ENCODE assay signal across 27 mouse cellular contexts in the genomic region with DNA sequence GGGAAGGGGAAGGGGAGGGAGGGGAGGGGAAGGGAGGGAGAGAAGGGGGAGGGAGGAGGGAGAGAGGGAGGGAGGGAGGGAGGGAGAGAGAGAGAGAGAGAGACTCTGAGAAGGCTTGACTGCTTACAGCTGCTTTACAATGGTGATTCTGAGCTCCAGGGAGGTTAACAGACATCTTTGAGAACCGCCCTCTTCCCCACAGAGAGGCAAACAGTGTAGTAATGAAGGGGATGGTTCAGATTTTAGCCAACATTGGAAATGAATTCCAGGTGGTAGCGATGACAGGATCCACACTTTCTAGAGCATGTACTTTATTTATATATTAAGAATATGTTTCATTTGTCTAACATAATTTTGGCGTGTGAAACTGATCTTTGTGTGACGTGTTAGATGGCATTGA. TPM values are rescaled to one million over a fixed set of nuclear protein-coding genes. Genes with fewer than 3 reads are reported as not detected.
A peak's percentile ranks its signal among the peaks of the same experiment; 100 is the strongest.
DNase-seq lines count a peak whose midpoint lies in the region; ATAC-seq and TF ChIP-seq lines count a peak whose summit lies in the region.
"Had no signal": no experiment of that assay in that cellular context is flagged by ENCODE, and none has a peak within 500 bp of the region (broad histone marks: within the 10 kb centered on the region; RNA-seq: fewer than 3 reads in every experiment).

No protein-coding gene starts in this region.

- peak; percentile 56 for DNase-seq in midbrain, embryonic 11.5 days (ENCODE audit: low spot score, missing footprints)
- DNase-seq in midbrain, postnatal 0 days (ENCODE audit: low spot score) = no peak
- no peak for DNase-seq in adrenal gland, adult 18-20 months (ENCODE audit: low spot score in 2 of 2)
- DNase-seq in thymus, adult 2 months = no peak
- DNase-seq: adrenal gland, postnatal 10 days; adrenal gland, postnatal 36 days; cerebellum, adult 18-20 months; cerebellum, adult 9-10 months; cerebellum, postnatal 14 days; gastrocnemius, adult 2 months; gastrocnemius, postnatal 14 days; heart, adult 11 months; heart, postnatal 36 days; kidney, adult 11 months had no signal

- H3K4me3 ChIP-seq in intestine, postnatal 0 days (ENCODE audit: low read depth, low read length) = 0 out of 2 replicates have a peak overlapping the region, but pooled peaks have one; percentile 12
- H3K4me3 ChIP-seq in intestine, embryonic 16.5 days (ENCODE audit: low read length) = no peak overlapping the region
- H3K4me3 ChIP-seq in midbrain, embryonic 11.5 days (ENCODE audit: low read depth, low read length) = no peak overlapping the region
- no peak overlapping the region for H3K4me3 ChIP-seq in midbrain, postnatal 0 days (ENCODE audit: low read depth, low read length)
- H3K4me3 ChIP-seq in embryonic facial prominence, embryonic 13.5 days = no peak overlapping the region
- no peak overlapping the region for H3K4me3 ChIP-seq in thymus, adult 2 months (ENCODE audit: control insufficient read depth, insufficient read depth, low read length)
- H3K4me3 ChIP-seq: erythroblast, embryonic 14.5 days; forebrain, embryonic 13.5 days; gastrocnemius, adult 2 months; hindbrain, embryonic 10.5 days had no signal

- H3K4me2 ChIP-seq in intestine, postnatal 0 days (replicated peaks; ENCODE audit: low read depth) = peak overlapping the region; percentile 54
- H3K4me2 ChIP-seq in intestine, embryonic 16.5 days (ENCODE audit: low read depth, low read length) = no peak overlapping the region
- no peak overlapping the region for H3K4me2 ChIP-seq in midbrain, embryonic 11.5 days
- no peak overlapping the region for H3K4me2 ChIP-seq in midbrain, postnatal 0 days (ENCODE audit: low read depth, low read length, poor library complexity, severe bottlenecking)
- H3K4me2 ChIP-seq in embryonic facial prominence, embryonic 13.5 days = peak overlapping the region; percentile 42
- H3K4me2 ChIP-seq: forebrain, embryonic 13.5 days; heart, embryonic 11.5 days; hindbrain, embryonic 14.5 days had no signal

- no peaks in the 10 kb centered on the region for H3K9me3 ChIP-seq in intestine, postnatal 0 days (ENCODE audit: control insufficient read depth)
- H3K9me3 ChIP-seq in intestine, embryonic 16.5 days (ENCODE audit: control insufficient read depth, low read length) = no peaks in the 10 kb centered on the region
- no peaks in the 10 kb centered on the region for H3K9me3 ChIP-seq in midbrain, embryonic 11.5 days (ENCODE audit: control insufficient read depth, low read length)
- H3K9me3 ChIP-seq in midbrain, postnatal 0 days (ENCODE audit: low read length) = no peaks in the 10 kb centered on the region
- H3K9me3 ChIP-seq in embryonic facial prominence, embryonic 13.5 days = no peaks in the 10 kb centered on the region
- H3K9me3 ChIP-seq: forebrain, embryonic 13.5 days; hindbrain, embryonic 10.5 days had no signal

- H3K9ac ChIP-seq in intestine, postnatal 0 days (ENCODE audit: low read depth, low read length) = 0 out of 2 replicates have a peak overlapping the region, but pooled peaks have one; percentile 42
- H3K9ac ChIP-seq in intestine, embryonic 16.5 days (ENCODE audit: low read depth, low read length) = no peak overlapping the region
- H3K9ac ChIP-seq in midbrain, embryonic 11.5 days (ENCODE audit: low read length) = no peak overlapping the region
- H3K9ac ChIP-seq in midbrain, postnatal 0 days (replicated peaks; ENCODE audit: low read length, poor library complexity, severe bottlenecking) = no peak overlapping the region
- H3K9ac ChIP-seq in embryonic facial prominence, embryonic 13.5 days = no peak overlapping the region
- H3K9ac ChIP-seq: forebrain, embryonic 13.5 days; hindbrain, embryonic 14.5 days had no signal

- no peak for ATAC-seq in intestine, postnatal 0 days
- ATAC-seq in intestine, embryonic 16.5 days = no peak; the same call in 1 of the 2 replicates
- no peak for ATAC-seq in midbrain, embryonic 11.5 days (ENCODE audit: low FRiP score)
- ATAC-seq in midbrain, postnatal 0 days (ENCODE audit: low FRiP score) = no peak
- ATAC-seq in embryonic facial prominence, embryonic 13.5 days (ENCODE audit: insufficient number of reproducible peaks, insufficient read depth, low FRiP score, low TSS enrichment, low read depth) = peak; percentile 44; the same call in 1 of the 2 replicates
- ATAC-seq: activated CD4-positive, CD25-positive, alpha-beta regulatory T cell, adult 4 months; CD4-positive, CD25-positive, alpha-beta regulatory T cell, adult 4 months; hindbrain, postnatal 0 days; inflammation-experienced regulatory T-cells, adult 6 months had no signal

- H3K27me3 ChIP-seq in intestine, postnatal 0 days (replicated peaks; ENCODE audit: control insufficient read depth, insufficient read depth, low read length) = no peaks in the 10 kb centered on the region
- no peaks in the 10 kb centered on the region for H3K27me3 ChIP-seq in intestine, embryonic 16.5 days (replicated peaks; ENCODE audit: control insufficient read depth, insufficient read depth, low read length)
- H3K27me3 ChIP-seq in midbrain, embryonic 11.5 days (ENCODE audit: control insufficient read depth, insufficient read depth, low read length) = no peaks in the 10 kb centered on the region
- H3K27me3 ChIP-seq in midbrain, postnatal 0 days (ENCODE audit: insufficient read depth, low read length) = no peaks in the 10 kb centered on the region
- peaks cover 7% of the 10 kb centered on the region for H3K27me3 ChIP-seq in embryonic facial prominence, embryonic 13.5 days
- no peaks in the 10 kb centered on the region for H3K27me3 ChIP-seq in thymus, adult 2 months (ENCODE audit: control insufficient read depth, insufficient read depth, low read length)
- H3K27me3 ChIP-seq: forebrain, embryonic 13.5 days had no signal

- H3K27ac ChIP-seq in intestine, postnatal 0 days (ENCODE audit: low read depth, low read length) = peak overlapping the region; percentile 88
- no peak overlapping the region for H3K27ac ChIP-seq in intestine, embryonic 16.5 days (ENCODE audit: low read length)
- H3K27ac ChIP-seq in midbrain, embryonic 11.5 days (ENCODE audit: low read depth, low read length) = no peak overlapping the region
- no peak overlapping the region for H3K27ac ChIP-seq in midbrain, postnatal 0 days (ENCODE audit: low read depth, low read length)
- no peak overlapping the region for H3K27ac ChIP-seq in embryonic facial prominence, embryonic 13.5 days
- no peak overlapping the region for H3K27ac ChIP-seq in thymus, adult 2 months (ENCODE audit: control insufficient read depth, insufficient read depth, low read length)
- H3K27ac ChIP-seq: forebrain, embryonic 13.5 days; gastrocnemius, adult 2 months; hindbrain, embryonic 10.5 days; hindbrain, embryonic 14.5 days; hindbrain, postnatal 0 days had no signal

- WGBS in intestine, postnatal 0 days = 34% methylated on average over 4 of the region's 4 CpGs
- WGBS in intestine, embryonic 16.5 days = 25% methylated on average over 4 of the region's 4 CpGs
- 36% methylated on average over 4 of the region's 4 CpGs for WGBS in midbrain, embryonic 11.5 days
- 41% methylated on average over 4 of the region's 4 CpGs for WGBS in midbrain, postnatal 0 days
- WGBS in embryonic facial prominence, embryonic 13.5 days = 7% methylated on average over 4 of the region's 4 CpGs
- 44% methylated on average over 4 of the region's 4 CpGs for WGBS in thymus, adult 2 months

- no peak for TF ChIP-seq CTCF in intestine, postnatal 0 days (IDR thresholded peaks at IDR 0.05; ENCODE audit: low read depth)
- no peak for TF ChIP-seq CTCF in midbrain, postnatal 0 days (IDR thresholded peaks at IDR 0.05)
- TF ChIP-seq CTCF in thymus, adult 2 months (IDR thresholded peaks at IDR 0.05; ENCODE audit: borderline replicate concordance, control insufficient read depth, extremely low read depth, insufficient read depth, low read length, poor library complexity) = no peak

- no peaks in the 10 kb centered on the region for H3K36me3 ChIP-seq in intestine, postnatal 0 days (ENCODE audit: control insufficient read depth, insufficient read depth)
- no peaks in the 10 kb centered on the region for H3K36me3 ChIP-seq in intestine, embryonic 16.5 days (ENCODE audit: control insufficient read depth, insufficient read depth, low read length)
- H3K36me3 ChIP-seq in midbrain, embryonic 11.5 days (ENCODE audit: control insufficient read depth, insufficient read depth, low read length) = no peaks in the 10 kb centered on the region
- no peaks in the 10 kb centered on the region for H3K36me3 ChIP-seq in midbrain, postnatal 0 days (ENCODE audit: insufficient read depth, low read length)
- no peaks in the 10 kb centered on the region for H3K36me3 ChIP-seq in embryonic facial prominence, embryonic 13.5 days
- no peaks in the 10 kb centered on the region for H3K36me3 ChIP-seq in thymus, adult 2 months (ENCODE audit: control insufficient read depth, insufficient read depth, low read length)
- H3K36me3 ChIP-seq: hindbrain, embryonic 10.5 days had no signal

- no peaks in the 10 kb centered on the region; the same call in 1 of the 2 replicates for H3K4me1 ChIP-seq in intestine, postnatal 0 days (replicated peaks; ENCODE audit: control insufficient read depth, insufficient read depth, low read length)
- peaks cover 21% of the 10 kb centered on the region for H3K4me1 ChIP-seq in intestine, embryonic 16.5 days (ENCODE audit: control insufficient read depth, insufficient read depth, low read length)
- no peaks in the 10 kb centered on the region for H3K4me1 ChIP-seq in midbrain, embryonic 11.5 days (ENCODE audit: control insufficient read depth, insufficient read depth, low read length)
- H3K4me1 ChIP-seq in midbrain, postnatal 0 days (ENCODE audit: insufficient read depth, low read length) = no peaks in the 10 kb centered on the region
- peaks cover 30% of the 10 kb centered on the region for H3K4me1 ChIP-seq in embryonic facial prominence, embryonic 13.5 days
- H3K4me1 ChIP-seq in thymus, adult 2 months (replicated peaks; ENCODE audit: control insufficient read depth, insufficient read depth, low read length) = no peaks in the 10 kb centered on the region

- no peak for TF ChIP-seq POLR2A in thymus, adult 2 months (IDR thresholded peaks at IDR 0.05; ENCODE audit: control insufficient read depth, extremely low read depth, insufficient read depth, low read length, poor library complexity)

RNA-seq across cellular contexts. Expression of a gene that starts 22.7 kb away (rescaled TPM):
- 6.2 and 7.8 TPM in 2 replicates for polyA plus RNA-seq in intestine, postnatal 0 days (2015; fragmentation: Nextera tagmentation; extraction: Ambion mirVana)
- polyA plus RNA-seq in intestine, embryonic 16.5 days (2015; fragmentation: Nextera tagmentation; extraction: Ambion mirVana) = 4.5 and 5.1 TPM in 2 replicates
- 0.18 and 0.32 TPM in 2 replicates for polyA plus RNA-seq in midbrain, embryonic 11.5 days (2014; fragmentation: Nextera tagmentation; extraction: Ambion mirVana)
- 19.4 and 19.9 TPM in 2 replicates for total RNA-seq in midbrain, postnatal 0 days (2014; rRNA removed)
- polyA plus RNA-seq in midbrain, postnatal 0 days (2015; fragmentation: Nextera tagmentation; extraction: Ambion mirVana) = 2.8 TPM in 2 replicates
- 2.5 and 3.1 TPM in 2 replicates for polyA plus RNA-seq in embryonic facial prominence, embryonic 13.5 days (2015; fragmentation: Nextera tagmentation; extraction: Ambion mirVana)
- 1 to 10 TPM in 1 of 2 experiments, under 1 TPM in 1; 0.46 to 2.1 TPM for total RNA-seq in adrenal gland, adult 18-20 months (2021)
- polyA plus RNA-seq in thymus, adult 2 months (2012; rRNA removed) = 37.4 and 45.8 TPM in 2 replicates
- total RNA-seq: MEL had no signal
- polyA plus RNA-seq: activated CD4-positive, CD25-positive, alpha-beta regulatory T cell, adult 4 months; CD4-positive, CD25-positive, alpha-beta regulatory T cell, adult 4 months; erythroblast, embryonic 14.5 days had no signal

RNA-seq across cellular contexts. Expression of a gene that starts 52.5 kb away (rescaled TPM):
- polyA plus RNA-seq in intestine, postnatal 0 days (2015; fragmentation: Nextera tagmentation; extraction: Ambion mirVana) = 62.7 and 63.4 TPM in 2 replicates
- polyA plus RNA-seq in intestine, embryonic 16.5 days (2015; fragmentation: Nextera tagmentation; extraction: Ambion mirVana) = 117 and 122 TPM in 2 replicates
- polyA plus RNA-seq in midbrain, embryonic 11.5 days (2014; fragmentation: Nextera tagmentation; extraction: Ambion mirVana) = 7.0 and 11.1 TPM in 2 replicates
- total RNA-seq in midbrain, postnatal 0 days (2014; rRNA removed) = 4.5 and 5.3 TPM in 2 replicates
- 5.2 TPM in 2 replicates for polyA plus RNA-seq in midbrain, postnatal 0 days (2015; fragmentation: Nextera tagmentation; extraction: Ambion mirVana)
- polyA plus RNA-seq in embryonic facial prominence, embryonic 13.5 days (2015; fragmentation: Nextera tagmentation; extraction: Ambion mirVana) = 122 and 178 TPM in 2 replicates
- 10 to 100 TPM; 27.6 to 33.3 TPM for total RNA-seq in adrenal gland, adult 18-20 months (2021)
- polyA plus RNA-seq in thymus, adult 2 months (2012; rRNA removed) = 15.6 and 17.8 TPM in 2 replicates
- total RNA-seq: MEL had no signal
- polyA plus RNA-seq: activated CD4-positive, CD25-positive, alpha-beta regulatory T cell, adult 4 months; CD4-positive, CD25-positive, alpha-beta regulatory T cell, adult 4 months had no signal

Comparison
In these comparisons a context has a peak if more than half of its experiments do, and no peak if none do; other contexts are left out.
1. H3K4me2 ChIP-seq: peak in intestine, postnatal 0 days (single experiment) and embryonic facial prominence, embryonic 13.5 days (single experiment); none in intestine, embryonic 16.5 days (single experiment), midbrain, embryonic 11.5 days (single experiment) and midbrain, postnatal 0 days (single experiment).